Mouse (Mus musculus): ENCODE measurements around the gene Lrp6. TPM values are rescaled to one million over a fixed set of nuclear protein-coding genes. Genes with fewer than 3 reads are reported as not detected.

The Lrp6 gene
- polyA plus RNA-seq, 1 experiment from 2014 or later = 20.0 TPM

- H3K9me3 ChIP-seq (ENCODE audit: control insufficient read depth, low read length) = no peaks in the 10 kb centered on the region
- no peaks in the 10 kb centered on the region for H3K27me3 ChIP-seq (replicated peaks; ENCODE audit: control insufficient read depth, insufficient read depth, low read length)
- no peak overlapping the region for H3K4me3 ChIP-seq (replicated peaks; ENCODE audit: low read length)
- H3K36me3 ChIP-seq (ENCODE audit: control insufficient read depth, insufficient read depth) = no peaks in the 10 kb centered on the region
- no peak overlapping the region for H3K27ac ChIP-seq (ENCODE audit: low read length)
- H3K4me2 ChIP-seq (ENCODE audit: low read length) = no peak overlapping the region
- WGBS = 66% methylated on average over 4 of the region's 4 CpGs
- no peaks in the 10 kb centered on the region for H3K4me1 ChIP-seq (replicated peaks; ENCODE audit: control insufficient read depth, insufficient read depth, low read length)
- H3K9ac ChIP-seq (replicated peaks; ENCODE audit: low read depth, low read length) = no peak overlapping the region
- ATAC-seq = no peak
Measured at GRCm38 (mm10) chr6:134414532-134414883, 152.3 kb downstream of the Lrp6 start.

DNA sequence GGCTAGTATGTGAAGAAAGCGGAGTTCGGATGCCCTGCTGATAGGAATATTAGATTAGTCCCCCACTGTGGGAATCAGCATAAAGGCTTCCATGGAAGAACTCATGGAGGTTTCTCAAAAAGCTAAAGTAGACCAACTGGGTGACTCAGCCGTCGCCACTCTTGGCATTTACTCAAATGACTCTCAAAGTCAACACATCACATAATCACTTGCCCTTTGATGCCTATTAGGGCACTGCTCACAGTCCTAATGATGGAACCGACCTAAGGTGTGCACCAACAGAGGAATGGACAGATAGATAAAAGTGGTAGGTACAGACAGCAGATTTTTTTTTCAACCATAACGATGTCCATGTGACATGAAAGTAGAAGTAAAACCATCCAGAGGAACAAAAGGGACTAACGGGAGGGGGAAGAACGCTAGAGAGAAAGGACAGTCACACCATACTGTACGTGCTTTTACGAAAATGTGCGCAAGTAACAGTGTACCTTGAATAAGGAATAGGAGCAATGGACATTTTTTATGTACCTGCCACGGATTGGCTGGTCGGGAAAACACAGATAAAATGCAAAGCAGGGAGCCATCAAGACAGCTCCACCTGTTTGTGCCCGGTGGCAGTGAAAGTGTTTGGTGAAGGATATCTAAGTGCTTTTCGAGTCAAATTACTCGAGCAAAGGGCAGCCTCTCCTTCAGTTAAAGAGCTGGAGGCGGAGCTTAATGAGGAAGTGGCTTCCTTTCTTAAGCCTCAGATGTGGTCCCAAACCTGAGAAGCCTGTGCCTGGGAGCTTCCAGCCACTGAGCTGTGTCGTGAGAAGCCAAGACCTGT, 152.8 kb downstream of the Lrp6 start:
- H3K36me3 ChIP-seq (ENCODE audit: control insufficient read depth, insufficient read depth) = no peaks in the 10 kb centered on the region
- no peak overlapping the region for H3K4me3 ChIP-seq (replicated peaks; ENCODE audit: low read length)
- no peaks in the 10 kb centered on the region for H3K9me3 ChIP-seq (ENCODE audit: control insufficient read depth, low read length)
- H3K27ac ChIP-seq (ENCODE audit: low read length) = no peak overlapping the region
- no peak overlapping the region for H3K4me2 ChIP-seq (ENCODE audit: low read length)
- H3K9ac ChIP-seq (replicated peaks; ENCODE audit: low read depth, low read length) = no peak overlapping the region
- H3K27me3 ChIP-seq (replicated peaks; ENCODE audit: control insufficient read depth, insufficient read depth, low read length) = no peaks in the 10 kb centered on the region
- 58% methylated on average over 18 of the region's 18 CpGs for whole genome bisulfite sequencing
- H3K4me1 ChIP-seq (replicated peaks; ENCODE audit: control insufficient read depth, insufficient read depth, low read length) = no peaks in the 10 kb centered on the region
- ATAC-seq = no peak

DNA sequence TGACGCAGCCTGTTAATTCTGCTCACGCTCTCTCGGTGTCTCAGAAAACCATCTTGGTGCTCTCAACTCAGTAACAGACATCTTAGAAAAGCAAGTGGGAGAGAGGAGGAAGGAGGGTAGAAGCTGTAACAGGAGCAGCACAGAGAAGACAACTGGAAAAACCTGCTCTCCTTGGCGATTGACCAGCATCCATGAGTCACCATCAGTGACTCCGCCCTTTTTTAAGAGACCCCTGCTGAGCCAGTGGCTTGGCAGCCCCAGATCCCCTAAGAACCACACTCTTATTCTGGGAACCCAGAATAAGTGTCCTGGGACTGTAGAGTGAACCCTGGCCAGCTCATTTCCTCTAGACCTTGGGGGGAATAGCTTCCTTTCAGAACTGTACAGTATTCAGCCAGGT, 159.5 kb downstream of the Lrp6 start:
- H3K4me3 ChIP-seq (replicated peaks; ENCODE audit: low read length) = no peak overlapping the region
- no peaks in the 10 kb centered on the region for H3K4me1 ChIP-seq (replicated peaks; ENCODE audit: control insufficient read depth, insufficient read depth, low read length)
- no peaks in the 10 kb centered on the region for H3K36me3 ChIP-seq (ENCODE audit: control insufficient read depth, insufficient read depth)
- no peak overlapping the region for H3K4me2 ChIP-seq (ENCODE audit: low read length)
- H3K27ac ChIP-seq (ENCODE audit: low read length) = no peak overlapping the region
- 74% methylated on average over 5 of the region's 5 CpGs for WGBS
- ATAC-seq = no peak
- no peaks in the 10 kb centered on the region for H3K27me3 ChIP-seq (replicated peaks; ENCODE audit: control insufficient read depth, insufficient read depth, low read length)
- no peak overlapping the region for H3K9ac ChIP-seq (replicated peaks; ENCODE audit: low read depth, low read length)
- H3K9me3 ChIP-seq (ENCODE audit: control insufficient read depth, low read length) = 0 out of 2 replicates have a peak, but pooled peaks cover 2% of the 10 kb centered on the region

DNA sequence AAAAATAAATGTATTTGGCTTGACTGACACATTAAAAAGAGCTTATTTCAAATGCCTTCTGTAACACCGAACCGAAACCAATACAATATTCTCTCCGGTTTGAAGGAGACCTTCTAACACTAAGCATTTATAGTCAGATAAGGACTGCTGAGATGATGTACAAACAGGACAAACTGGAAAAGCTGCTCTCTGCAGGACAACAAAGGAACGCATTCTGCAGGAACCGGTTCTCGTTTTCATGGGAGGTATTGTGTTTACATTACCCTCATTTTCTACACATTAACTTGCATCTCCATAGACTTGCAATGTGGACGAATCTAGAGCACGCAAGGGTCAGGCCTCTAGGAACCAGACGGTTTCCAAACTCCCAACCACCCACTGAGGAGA, 163.1 kb downstream of the Lrp6 start:
- Histone ChIP-seq H3K9me3 (ENCODE audit: control insufficient read depth, low read length) (0 out of 2 replicates have a peak, but pooled peaks cover 2% of the 10 kb centered on the region), H3K36me3 (ENCODE audit: control insufficient read depth, insufficient read depth) (no peaks in the 10 kb centered on the region), H3K4me3 (replicated peaks; ENCODE audit: low read length) (no peak overlapping the region), H3K4me2 (ENCODE audit: low read length) (no peak overlapping the region), H3K27ac (ENCODE audit: low read length) (no peak overlapping the region), H3K9ac (replicated peaks; ENCODE audit: low read depth, low read length) (no peak overlapping the region), H3K4me1 (replicated peaks; ENCODE audit: control insufficient read depth, insufficient read depth, low read length) (no peaks in the 10 kb centered on the region), H3K27me3 (replicated peaks; ENCODE audit: control insufficient read depth, insufficient read depth, low read length) (no peaks in the 10 kb centered on the region)
- no peak for ATAC-seq
- WGBS = 88% methylated on average over 9 of the region's 9 CpGs

DNA sequence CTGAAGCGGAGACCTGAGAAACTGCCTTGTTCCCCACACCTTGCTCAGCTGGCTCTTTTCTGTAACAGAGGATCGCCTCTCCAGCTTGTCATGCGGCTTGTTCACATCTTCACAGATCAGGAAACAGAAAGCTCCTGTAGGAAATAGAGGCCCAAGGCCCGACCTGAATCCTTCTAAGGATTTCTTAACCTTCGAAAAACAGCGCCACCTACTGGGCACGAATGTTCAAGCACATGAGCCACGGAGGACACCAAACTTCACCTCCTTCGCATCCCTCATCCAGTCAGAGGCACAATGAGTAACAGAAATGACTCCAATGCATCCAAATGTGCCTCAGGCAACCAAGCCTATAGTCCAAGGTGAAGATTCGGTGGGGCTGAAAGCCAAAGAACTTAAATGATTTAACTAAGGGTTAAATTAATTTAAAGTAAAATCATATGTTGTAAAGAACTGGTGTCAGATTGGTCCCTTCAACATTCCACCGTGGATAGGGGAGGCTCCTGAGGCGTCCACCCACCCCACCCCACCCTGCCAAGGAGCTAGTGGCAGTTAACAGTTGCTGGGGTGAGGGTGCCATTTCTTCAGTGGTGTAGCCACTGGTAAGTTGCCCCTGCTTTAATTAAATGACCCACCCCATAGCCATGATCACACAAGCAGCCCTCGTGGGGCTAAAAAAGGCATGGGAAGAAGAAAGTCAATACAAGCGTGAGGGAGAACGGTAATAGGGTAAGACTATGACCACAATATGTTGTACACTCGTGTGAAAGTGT, 163.7 kb downstream of the Lrp6 start:
- H3K36me3 ChIP-seq (ENCODE audit: control insufficient read depth, insufficient read depth) = no peaks in the 10 kb centered on the region
- no peaks in the 10 kb centered on the region for H3K27me3 ChIP-seq (replicated peaks; ENCODE audit: control insufficient read depth, insufficient read depth, low read length)
- WGBS = 43% methylated on average over 16 of the region's 16 CpGs
- 0 out of 2 replicates have a peak, but pooled peaks cover 2% of the 10 kb centered on the region for H3K9me3 ChIP-seq (ENCODE audit: control insufficient read depth, low read length)
- ATAC-seq = no peak
- H3K4me1 ChIP-seq (replicated peaks; ENCODE audit: control insufficient read depth, insufficient read depth, low read length) = no peaks in the 10 kb centered on the region
- H3K27ac ChIP-seq (ENCODE audit: low read length) = no peak overlapping the region
- no peak overlapping the region for H3K4me3 ChIP-seq (replicated peaks; ENCODE audit: low read length)
- no peak overlapping the region for H3K4me2 ChIP-seq (ENCODE audit: low read length)
- H3K9ac ChIP-seq (replicated peaks; ENCODE audit: low read depth, low read length) = no peak overlapping the region

Other genes with a start within 250 kb of the Lrp6 start
- gene Bcl2l14, start 170.6 kb downstream of the Lrp6 start, polyA plus RNA-seq (2015; fragmentation: Nextera tagmentation; extraction: Ambion mirVana) = 0.11 TPM in 1 of 2 replicates, not detected in the other
- gene Mansc1, start 65.5 kb upstream of the Lrp6 start, polyA plus RNA-seq (2015; fragmentation: Nextera tagmentation; extraction: Ambion mirVana) = 0.90 and 1.6 TPM in 2 replicates
- gene Borcs5, start 72.5 kb upstream of the Lrp6 start, polyA plus RNA-seq (2015; fragmentation: Nextera tagmentation; extraction: Ambion mirVana) = 43.8 and 47.4 TPM in 2 replicates
- gene Dusp16, start 225.7 kb upstream of the Lrp6 start, polyA plus RNA-seq (2015; fragmentation: Nextera tagmentation; extraction: Ambion mirVana) = 7.0 and 9.7 TPM in 2 replicates